Mouse (Mus musculus): ENCODE results near the gene Ift22. TPM values are rescaled to one million over a fixed set of nuclear protein-coding genes. Genes with fewer than 3 reads are reported as not detected.

The Ift22 gene
- polyA plus RNA-seq, 1 experiment from 2014 or later: 86.7 TPM

- no peak overlapping the region for H3K9ac ChIP-seq (ENCODE audit: low read depth, low read length)
- H3K4me2 ChIP-seq (replicated peaks; ENCODE audit: low read depth, low read length): no peak overlapping the region; the same call in 1 of the 2 replicates
- H3K27ac ChIP-seq (ENCODE audit: low read depth, low read length): no peak overlapping the region
- WGBS: 59% methylated on average over 10 of the region's 10 CpGs
- H3K4me3 ChIP-seq (ENCODE audit: low read length): no peak overlapping the region
- H3K36me3 ChIP-seq (ENCODE audit: control insufficient read depth, insufficient read depth, low read length): no peaks in the 10 kb centered on the region
- no peaks in the 10 kb centered on the region for H3K4me1 ChIP-seq (ENCODE audit: control insufficient read depth, insufficient read depth, low read length)
- no peaks in the 10 kb centered on the region for H3K9me3 ChIP-seq (ENCODE audit: control insufficient read depth, low read length)
- no peak for ATAC-seq (ENCODE audit: low FRiP score, low TSS enrichment)
- no peaks in the 10 kb centered on the region for H3K27me3 ChIP-seq (ENCODE audit: control insufficient read depth, insufficient read depth, low read length)
Observed at GRCm38 (mm10) chr5:136895529-136895963, 12.4 kb upstream of the Ift22 start.

GRCm38 (mm10) chr5:136904621-136905020 is 3.3 kb upstream of the Ift22 start:
- ATAC-seq (ENCODE audit: low FRiP score, low TSS enrichment): no peak
- Histone ChIP-seq H3K9ac (ENCODE audit: low read depth, low read length) (no peak overlapping the region), H3K27ac (ENCODE audit: low read depth, low read length) (no peak overlapping the region), H3K27me3 (ENCODE audit: control insufficient read depth, insufficient read depth, low read length) (no peaks in the 10 kb centered on the region), H3K4me3 (ENCODE audit: low read length) (no peak overlapping the region), H3K36me3 (ENCODE audit: control insufficient read depth, insufficient read depth, low read length) (no peaks in the 10 kb centered on the region), H3K4me2 (replicated peaks; ENCODE audit: low read depth, low read length) (no peak overlapping the region), H3K9me3 (ENCODE audit: control insufficient read depth, low read length) (no peaks in the 10 kb centered on the region), H3K4me1 (ENCODE audit: control insufficient read depth, insufficient read depth, low read length) (0 out of 2 replicates have a peak, but pooled peaks cover 4% of the 10 kb centered on the region)
- WGBS: 57% methylated on average over 3 of the region's 3 CpGs

GRCm38 (mm10) chr5:136905630-136906029 is 2.3 kb upstream of the Ift22 start:
- H3K27me3 ChIP-seq (ENCODE audit: control insufficient read depth, insufficient read depth, low read length): no peaks in the 10 kb centered on the region
- 56% methylated on average over 7 of the region's 7 CpGs for WGBS
- no peaks in the 10 kb centered on the region for H3K36me3 ChIP-seq (ENCODE audit: control insufficient read depth, insufficient read depth, low read length)
- H3K9ac ChIP-seq (ENCODE audit: low read depth, low read length): no peak overlapping the region
- H3K9me3 ChIP-seq (ENCODE audit: control insufficient read depth, low read length): no peaks in the 10 kb centered on the region
- H3K4me3 ChIP-seq (ENCODE audit: low read length): no peak overlapping the region
- no peak for ATAC-seq (ENCODE audit: low FRiP score, low TSS enrichment)
- no peak overlapping the region for H3K27ac ChIP-seq (ENCODE audit: low read depth, low read length)
- 0 out of 2 replicates have a peak, but pooled peaks cover 4% of the 10 kb centered on the region for H3K4me1 ChIP-seq (ENCODE audit: control insufficient read depth, insufficient read depth, low read length)
- no peak overlapping the region for H3K4me2 ChIP-seq (replicated peaks; ENCODE audit: low read depth, low read length)

GRCm38 (mm10) chr5:136907587-136907986 is 363 bp upstream of the Ift22 start:
- H3K9me3 ChIP-seq (ENCODE audit: control insufficient read depth, low read length): no peaks in the 10 kb centered on the region
- H3K4me3 ChIP-seq (ENCODE audit: low read length): peak overlapping the region; percentile 73
- ATAC-seq (ENCODE audit: low FRiP score, low TSS enrichment): peak; percentile 24; the same call in 1 of the 2 replicates
- no peaks in the 10 kb centered on the region for H3K27me3 ChIP-seq (ENCODE audit: control insufficient read depth, insufficient read depth, low read length)
- no peak overlapping the region for H3K27ac ChIP-seq (ENCODE audit: low read depth, low read length)
- peak overlapping the region; percentile 52; the same call in 1 of the 2 replicates for H3K9ac ChIP-seq (ENCODE audit: low read depth, low read length)
- H3K4me1 ChIP-seq (ENCODE audit: control insufficient read depth, insufficient read depth, low read length): 0 out of 2 replicates have a peak, but pooled peaks cover 4% of the 10 kb centered on the region
- H3K4me2 ChIP-seq (replicated peaks; ENCODE audit: low read depth, low read length): peak overlapping the region; percentile 59
- 43% methylated on average over 9 of the region's 9 CpGs for WGBS
- H3K36me3 ChIP-seq (ENCODE audit: control insufficient read depth, insufficient read depth, low read length): peaks cover 16% of the 10 kb centered on the region

- Histone ChIP-seq H3K36me3 (ENCODE audit: control insufficient read depth, insufficient read depth, low read length) (peaks cover 28% of the 10 kb centered on the region), H3K27ac (ENCODE audit: low read depth, low read length) (no peak overlapping the region), H3K9ac (ENCODE audit: low read depth, low read length) (no peak overlapping the region), H3K4me3 (ENCODE audit: low read length) (no peak overlapping the region), H3K27me3 (ENCODE audit: control insufficient read depth, insufficient read depth, low read length) (no peaks in the 10 kb centered on the region), H3K4me2 (replicated peaks; ENCODE audit: low read depth, low read length) (no peak overlapping the region), H3K4me1 (ENCODE audit: control insufficient read depth, insufficient read depth, low read length) (no peaks in the 10 kb centered on the region), H3K9me3 (ENCODE audit: control insufficient read depth, low read length) (no peaks in the 10 kb centered on the region)
- no peak for ATAC-seq (ENCODE audit: low FRiP score, low TSS enrichment)
- WGBS: 91% methylated on average over 3 of the region's 3 CpGs
Observed at GRCm38 (mm10) chr5:136914183-136914582, 6.2 kb downstream of the Ift22 start.

GRCm38 (mm10) chr5:136917613-136918242 is 9.8 kb downstream of the Ift22 start:
- no peak overlapping the region for H3K9ac ChIP-seq (ENCODE audit: low read depth, low read length)
- 97% methylated on average over 8 of the region's 8 CpGs for WGBS
- H3K4me2 ChIP-seq (replicated peaks; ENCODE audit: low read depth, low read length): no peak overlapping the region
- H3K36me3 ChIP-seq (ENCODE audit: control insufficient read depth, insufficient read depth, low read length): peaks cover 10% of the 10 kb centered on the region; the same call in 1 of the 2 replicates
- no peaks in the 10 kb centered on the region for H3K27me3 ChIP-seq (ENCODE audit: control insufficient read depth, insufficient read depth, low read length)
- no peak for ATAC-seq (ENCODE audit: low FRiP score, low TSS enrichment)
- no peaks in the 10 kb centered on the region for H3K4me1 ChIP-seq (ENCODE audit: control insufficient read depth, insufficient read depth, low read length)
- no peak overlapping the region for H3K27ac ChIP-seq (ENCODE audit: low read depth, low read length)
- no peaks in the 10 kb centered on the region for H3K9me3 ChIP-seq (ENCODE audit: control insufficient read depth, low read length)
- H3K4me3 ChIP-seq (ENCODE audit: low read length): no peak overlapping the region

GRCm38 (mm10) chr5:136918655-136919472 is 10.9 kb downstream of the Ift22 start:
- Histone ChIP-seq H3K4me1 (ENCODE audit: control insufficient read depth, insufficient read depth, low read length) (no peaks in the 10 kb centered on the region), H3K4me2 (replicated peaks; ENCODE audit: low read depth, low read length) (peak overlapping the region; percentile 93), H3K9me3 (ENCODE audit: control insufficient read depth, low read length) (no peaks in the 10 kb centered on the region), H3K36me3 (ENCODE audit: control insufficient read depth, insufficient read depth, low read length) (no peaks in the 10 kb centered on the region), H3K9ac (ENCODE audit: low read depth, low read length) (peak overlapping the region; percentile 70), H3K4me3 (ENCODE audit: low read length) (peak overlapping the region; percentile 54), H3K27me3 (ENCODE audit: control insufficient read depth, insufficient read depth, low read length) (no peaks in the 10 kb centered on the region), H3K27ac (ENCODE audit: low read depth, low read length) (no peak overlapping the region)
- peak; percentile 89 for ATAC-seq (ENCODE audit: low FRiP score, low TSS enrichment)
- 3% methylated on average over 38 of the region's 38 CpGs for WGBS

- ATAC-seq (ENCODE audit: low FRiP score, low TSS enrichment): 0 out of 2 replicates have a peak, but pooled peaks have one; percentile 5
- Histone ChIP-seq H3K27me3 (ENCODE audit: control insufficient read depth, insufficient read depth, low read length) (no peaks in the 10 kb centered on the region), H3K9me3 (ENCODE audit: control insufficient read depth, low read length) (no peaks in the 10 kb centered on the region), H3K27ac (ENCODE audit: low read depth, low read length) (no peak overlapping the region), H3K9ac (ENCODE audit: low read depth, low read length) (peak overlapping the region; percentile 70), H3K4me2 (replicated peaks; ENCODE audit: low read depth, low read length) (peak overlapping the region; percentile 93), H3K4me1 (ENCODE audit: control insufficient read depth, insufficient read depth, low read length) (no peaks in the 10 kb centered on the region), H3K4me3 (ENCODE audit: low read length) (peak overlapping the region; percentile 54), H3K36me3 (ENCODE audit: control insufficient read depth, insufficient read depth, low read length) (no peaks in the 10 kb centered on the region)
- 27% methylated on average over 16 of the region's 18 CpGs for WGBS
Observed at GRCm38 (mm10) chr5:136919546-136920301, 11.8 kb downstream of the Ift22 start.

All from kidney, embryonic 14.5 days (tissue).